Comparison of ENCODE assay signal across 26 mouse cellular contexts in genomic region chr4:46335846-46336245, GRCm38 (mm10). TPM values are rescaled to one million over a fixed set of nuclear protein-coding genes. Genes with fewer than 3 reads are reported as not detected.
A peak's percentile ranks its signal among the peaks of the same experiment; 100 is the strongest.
DNase-seq lines count a peak whose midpoint lies in the region; ATAC-seq and TF ChIP-seq lines count a peak whose summit lies in the region.
"Had no signal": no experiment of that assay in that cellular context is flagged by ENCODE, and none has a peak within 500 bp of the region (broad histone marks: within the 10 kb centered on the region; RNA-seq: fewer than 3 reads in every experiment).

No protein-coding gene starts in this region.

- no peak overlapping the region for H3K27ac ChIP-seq in kidney, postnatal 0 days
- no peak overlapping the region for H3K27ac ChIP-seq in lung, embryonic 15.5 days
- H3K27ac ChIP-seq in hindbrain, embryonic 12.5 days: no peak overlapping the region
- H3K27ac ChIP-seq: gastrocnemius, adult 2 months; hindbrain, embryonic 14.5 days; limb, embryonic 15.5 days; liver, embryonic 14.5 days; stomach, embryonic 15.5 days had no signal

- H3K4me1 ChIP-seq in kidney, postnatal 0 days (replicated peaks; ENCODE audit: insufficient read depth, low read length): no peaks in the 10 kb centered on the region
- no peaks in the 10 kb centered on the region for H3K4me1 ChIP-seq in lung, embryonic 15.5 days
- H3K4me1 ChIP-seq in lung, adult 2 months (ENCODE audit: control insufficient read depth, insufficient read depth, low read length): no peaks in the 10 kb centered on the region
- no peaks in the 10 kb centered on the region for H3K4me1 ChIP-seq in hindbrain, embryonic 12.5 days

- H3K9ac ChIP-seq in kidney, postnatal 0 days (ENCODE audit: low read depth, low read length): no peak overlapping the region
- H3K9ac ChIP-seq in lung, embryonic 15.5 days: no peak overlapping the region
- H3K9ac ChIP-seq in hindbrain, embryonic 12.5 days: no peak overlapping the region
- H3K9ac ChIP-seq: hindbrain, embryonic 14.5 days; limb, embryonic 15.5 days; liver, embryonic 14.5 days; stomach, embryonic 15.5 days had no signal

- no peak for ATAC-seq in kidney, postnatal 0 days (replicated peaks; ENCODE audit: low FRiP score, low read depth)
- peak; percentile 77; the same call in 1 of the 2 replicates for ATAC-seq in lung, embryonic 15.5 days (ENCODE audit: borderline replicate concordance, extremely low read depth, low FRiP score, low TSS enrichment)
- ATAC-seq in hindbrain, embryonic 12.5 days (ENCODE audit: low FRiP score): no peak
- ATAC-seq: forebrain, embryonic 14.5 days; midbrain, embryonic 16.5 days had no signal

- no peaks in the 10 kb centered on the region for H3K36me3 ChIP-seq in kidney, postnatal 0 days (ENCODE audit: insufficient read depth, low read length)
- H3K36me3 ChIP-seq in lung, embryonic 15.5 days: no peaks in the 10 kb centered on the region
- no peaks in the 10 kb centered on the region for H3K36me3 ChIP-seq in hindbrain, embryonic 12.5 days
- H3K36me3 ChIP-seq: limb, embryonic 15.5 days; stomach, embryonic 15.5 days had no signal

- peaks cover 48% of the 10 kb centered on the region for H3K27me3 ChIP-seq in kidney, postnatal 0 days (ENCODE audit: insufficient read depth, low read length)
- peaks cover 58% of the 10 kb centered on the region for H3K27me3 ChIP-seq in lung, embryonic 15.5 days
- H3K27me3 ChIP-seq in hindbrain, embryonic 12.5 days: peaks cover 60% of the 10 kb centered on the region

- peak; percentile 34; the same call in 1 of the 2 replicates for TF ChIP-seq CTCF in kidney, postnatal 0 days (IDR thresholded peaks at IDR 0.05; ENCODE audit: low read depth)
- TF ChIP-seq CTCF in lung, adult 2 months (IDR thresholded peaks at IDR 0.05; ENCODE audit: insufficient read depth, low read length): no peak
- TF ChIP-seq CTCF in brain, embryonic 14.5 days (IDR thresholded peaks at IDR 0.05; ENCODE audit: borderline replicate concordance, extremely low read depth, insufficient read depth, insufficient read length): no peak

- no peaks in the 10 kb centered on the region for H3K9me3 ChIP-seq in kidney, postnatal 0 days (replicated peaks; ENCODE audit: low read length)
- H3K9me3 ChIP-seq in lung, embryonic 15.5 days: no peaks in the 10 kb centered on the region
- no peaks in the 10 kb centered on the region for H3K9me3 ChIP-seq in hindbrain, embryonic 12.5 days (replicated peaks)
- H3K9me3 ChIP-seq: limb, embryonic 15.5 days; stomach, embryonic 15.5 days had no signal

- H3K4me3 ChIP-seq in kidney, postnatal 0 days (replicated peaks; ENCODE audit: low read depth, low read length): no peak overlapping the region
- H3K4me3 ChIP-seq in lung, embryonic 15.5 days: no peak overlapping the region
- no peak overlapping the region for H3K4me3 ChIP-seq in lung, adult 2 months (replicated peaks; ENCODE audit: extremely low read depth, low read depth, low read length)
- no peak overlapping the region for H3K4me3 ChIP-seq in hindbrain, embryonic 12.5 days
- H3K4me3 ChIP-seq: gastrocnemius, adult 2 months; limb, embryonic 15.5 days; stomach, embryonic 15.5 days had no signal

- no peak overlapping the region for H3K4me2 ChIP-seq in kidney, postnatal 0 days (ENCODE audit: low read length)
- H3K4me2 ChIP-seq in lung, embryonic 15.5 days: no peak overlapping the region
- no peak overlapping the region for H3K4me2 ChIP-seq in hindbrain, embryonic 12.5 days (replicated peaks)
- H3K4me2 ChIP-seq: hindbrain, embryonic 14.5 days; limb, embryonic 15.5 days; stomach, embryonic 15.5 days had no signal

- peak; percentile 72 for DNase-seq in kidney, postnatal 0 days (ENCODE audit: low spot score)
- DNase-seq in kidney, adult 18-20 months: no peak
- no peak for DNase-seq in lung, adult 2 months
- peak; percentile 77 for DNase-seq in Muller cell, postnatal 12 days (ENCODE audit: inconsistent ontology term)
- DNase-seq in brain, embryonic 14.5 days (ENCODE audit: low read depth): peak; percentile 13
- DNase-seq: adrenal gland, postnatal 36 days; cerebellum, adult 11 months; cerebellum, adult 9-11 months; gastrocnemius, adult 2 months; left cerebral cortex, postnatal 4 days; lung, postnatal 4 days; thymus, adult 18-20 months; thymus, postnatal 4 days had no signal

- WGBS in kidney, postnatal 0 days: 6% methylated on average over 1 of the region's 1 CpGs
- 3% methylated on average over 1 of the region's 1 CpGs for WGBS in lung, embryonic 15.5 days
- 8% methylated on average over 1 of the region's 1 CpGs for WGBS in lung, adult 2 months
- WGBS in hindbrain, embryonic 12.5 days: 37% methylated on average over 1 of the region's 1 CpGs

- TF ChIP-seq POLR2A in lung, adult 2 months (IDR thresholded peaks at IDR 0.05; ENCODE audit: borderline replicate concordance, extremely low read depth, low read depth, low read length): no peak
- no peak for TF ChIP-seq POLR2A in brain, embryonic 14.5 days (IDR thresholded peaks at IDR 0.05; ENCODE audit: borderline replicate concordance, extremely low read depth, insufficient read depth, insufficient read length, poor library complexity, severe bottlenecking)

RNA-seq across cellular contexts. Expression of gene Foxe1, which starts 7.6 kb away (rescaled TPM):
- not detected in 2 replicates for polyA plus RNA-seq in kidney, postnatal 0 days (2015; fragmentation: Nextera tagmentation; extraction: Ambion mirVana)
- polyA plus RNA-seq in lung, embryonic 15.5 days (2015; fragmentation: Nextera tagmentation; extraction: Ambion mirVana): 0.05 TPM in 1 of 2 replicates, not detected in the other
- 1.6 TPM in 1 of 2 replicates, not detected in the other for polyA plus RNA-seq in lung, adult 2 months (2012; rRNA removed)
- 0.03 TPM in 1 of 2 replicates, not detected in the other for polyA plus RNA-seq in brain, embryonic 14.5 days (2012; rRNA removed)
- polyA plus RNA-seq in hindbrain, embryonic 12.5 days (2016; fragmentation: Nextera tagmentation; extraction: Ambion mirVana): 0.09 TPM in 1 of 2 replicates, not detected in the other
- polyA plus RNA-seq: forebrain, embryonic 14.5 days; frontal cortex, adult 2 months; heart, embryonic 14.5 days; hindbrain, embryonic 14.5 days; intestine, embryonic 14.5 days; large intestine, adult 2 months; midbrain, embryonic 16.5 days; neural tube, embryonic 14.5 days had no signal

RNA-seq across cellular contexts. Expression of gene Trmo, which starts 53.4 kb away (rescaled TPM):
- 9.6 and 10.1 TPM in 2 replicates for polyA plus RNA-seq in kidney, postnatal 0 days (2015; fragmentation: Nextera tagmentation; extraction: Ambion mirVana)
- 10.0 and 11.2 TPM in 2 replicates for polyA plus RNA-seq in lung, embryonic 15.5 days (2015; fragmentation: Nextera tagmentation; extraction: Ambion mirVana)
- 4.3 and 5.5 TPM in 2 replicates for polyA plus RNA-seq in lung, adult 2 months (2012; rRNA removed)
- polyA plus RNA-seq in brain, embryonic 14.5 days (2012; rRNA removed): 8.1 and 9.8 TPM in 2 replicates
- polyA plus RNA-seq in hindbrain, embryonic 12.5 days (2016; fragmentation: Nextera tagmentation; extraction: Ambion mirVana): 8.1 and 9.0 TPM in 2 replicates

Comparison
In these comparisons a context has a peak if more than half of its experiments do, and no peak if none do; other contexts are left out.
1. DNase-seq: peak in kidney, postnatal 0 days (single experiment), Muller cell, postnatal 12 days (single experiment) and brain, embryonic 14.5 days (single experiment); none in kidney, adult 18-20 months (single experiment) and lung, adult 2 months (single experiment).